Mouse (Mus musculus) layer of hippocampus, adult 11-12 months (tissue): ENCODE measurements at regions not wholly inside any gene's neighbourhood (a gene's known extent, or its start where the extent isn't known, plus 50 kb on each side); places are given as distances from the start of the nearest gene placed in this dataset.
"Not testable (repeated sequence)": the region's sequence is repeated elsewhere in the genome, so short reads cannot be mapped to it uniquely, and the experiment has no call there.

Experiments used
- DNase-seq: peaks from one replicate; pipeline ENCODE4 v3.0.0; 2022; ENCODE audit warnings: low spot score

GRCm38 (mm10) chr14:96908737-96909136, 389.8 kb upstream of the Klhl1 start:
- DNase-seq, result no peak

GRCm38 (mm10) chr14:96879701-96880100, 360.8 kb upstream of the Klhl1 start:
- DNase-seq, result no peak

- DNase-seq, result no peak
These were observed 353.1 kb upstream of the Klhl1 start for GRCm38 (mm10) chr14:96871969-96872368.

GRCm38 (mm10) chr14:96838910-96839309, 320.0 kb upstream of the Klhl1 start:
- no peak for DNase-seq

DNA sequence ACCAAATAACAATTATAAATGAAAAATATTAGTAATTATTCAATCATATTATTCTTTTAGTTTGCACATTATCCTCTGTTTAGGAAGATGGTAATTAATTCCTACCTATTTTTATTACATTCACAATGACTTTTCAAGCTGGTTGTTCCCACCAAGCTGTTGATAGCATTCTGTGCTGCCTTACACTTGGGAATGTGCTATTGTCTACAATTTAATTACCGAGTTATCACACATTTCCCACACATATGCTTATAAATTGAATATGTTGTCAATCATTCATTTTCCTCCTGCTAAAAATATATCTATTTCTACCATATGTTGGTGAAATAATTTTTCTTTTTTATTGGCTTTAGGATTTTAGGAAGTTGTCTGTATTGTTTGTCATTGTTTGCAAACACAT, 306.2 kb upstream of the Klhl1 start:
- peak; percentile 4 for DNase-seq

GRCm38 (mm10) chr14:96815665-96816064, 296.8 kb upstream of the Klhl1 start:
- DNase-seq, result no peak

DNA sequence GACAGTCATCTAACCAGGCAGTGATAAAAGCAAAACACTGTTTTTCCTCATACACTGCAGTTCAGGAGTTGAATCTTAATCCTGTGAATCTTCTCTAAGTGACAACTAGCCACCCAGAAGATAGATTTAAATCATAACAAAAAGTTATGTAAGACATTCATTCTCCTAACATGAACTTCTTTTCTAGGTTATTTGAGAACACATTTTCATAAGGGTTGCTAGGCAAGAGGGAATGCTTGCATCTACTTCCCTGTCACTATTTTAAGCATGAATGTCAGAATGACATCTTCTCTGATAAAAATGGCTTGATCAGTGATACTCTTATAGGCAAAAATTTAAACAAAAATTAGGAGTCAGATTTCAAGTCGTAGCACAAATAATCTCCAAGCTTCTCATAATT, 286.4 kb upstream of the Klhl1 start:
- DNase-seq, result no peak

- DNase-seq, result no peak
These were observed 275.9 kb upstream of the Klhl1 start for GRCm38 (mm10) chr14:96794806-96795205.

GRCm38 (mm10) chr14:96787917-96788316, 269.0 kb upstream of the Klhl1 start:
- no peak for DNase-seq

DNA sequence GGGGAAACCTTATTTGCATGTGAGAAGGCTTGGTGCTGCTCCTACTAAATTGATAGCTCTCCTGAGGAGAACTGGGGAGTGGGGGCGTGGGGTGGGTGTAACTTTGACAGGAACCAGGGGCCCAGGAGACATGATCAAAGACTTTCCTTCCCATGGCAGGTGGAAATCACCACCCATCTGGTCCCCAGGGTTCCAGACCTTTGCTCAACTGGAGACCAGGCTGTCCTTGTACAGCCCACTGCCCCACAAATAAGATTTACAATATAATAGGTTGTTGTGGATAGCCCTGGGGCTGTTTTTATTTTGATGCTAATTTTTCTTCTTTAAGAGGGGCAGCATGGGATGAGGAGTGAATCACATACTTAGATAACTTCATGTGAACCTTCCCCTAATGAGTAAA, 268.4 kb upstream of the Klhl1 start:
- DNase-seq, result no peak

- no peak for DNase-seq
These were observed 256.9 kb upstream of the Klhl1 start for GRCm38 (mm10) chr14:96775801-96776200.

- DNase-seq, result no peak
These were observed 241.7 kb upstream of the Klhl1 start for GRCm38 (mm10) chr14:96760591-96760990.

- no peak for DNase-seq
These were observed 214.3 kb upstream of the Klhl1 start for GRCm38 (mm10) chr14:96733211-96733610.

DNA sequence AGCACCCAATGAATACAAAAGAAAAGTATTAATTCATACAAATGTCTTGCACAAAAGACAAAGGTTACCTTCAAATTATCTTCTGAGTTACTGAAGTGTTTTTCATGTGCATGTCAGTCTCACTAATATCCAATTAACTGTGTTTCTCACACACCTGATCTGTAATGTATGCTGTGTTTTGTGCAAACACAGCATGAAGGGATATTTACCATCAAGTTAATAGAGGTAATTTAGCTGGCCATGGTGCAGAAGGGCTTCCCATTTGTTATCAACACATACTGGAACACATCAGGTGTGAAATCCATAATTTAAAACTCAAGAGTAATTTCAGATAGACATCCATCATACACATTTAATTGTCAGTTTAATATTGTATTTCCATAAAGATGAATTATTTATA, 178.2 kb upstream of the Klhl1 start:
- no peak for DNase-seq

- no peak for DNase-seq
These were observed 172.0 kb upstream of the Klhl1 start for GRCm38 (mm10) chr14:96690923-96691322.

GRCm38 (mm10) chr14:96683943-96684342, 165.0 kb upstream of the Klhl1 start:
- no peak for DNase-seq

GRCm38 (mm10) chr14:96681740-96682139, 162.8 kb upstream of the Klhl1 start:
- DNase-seq, result no peak

DNA sequence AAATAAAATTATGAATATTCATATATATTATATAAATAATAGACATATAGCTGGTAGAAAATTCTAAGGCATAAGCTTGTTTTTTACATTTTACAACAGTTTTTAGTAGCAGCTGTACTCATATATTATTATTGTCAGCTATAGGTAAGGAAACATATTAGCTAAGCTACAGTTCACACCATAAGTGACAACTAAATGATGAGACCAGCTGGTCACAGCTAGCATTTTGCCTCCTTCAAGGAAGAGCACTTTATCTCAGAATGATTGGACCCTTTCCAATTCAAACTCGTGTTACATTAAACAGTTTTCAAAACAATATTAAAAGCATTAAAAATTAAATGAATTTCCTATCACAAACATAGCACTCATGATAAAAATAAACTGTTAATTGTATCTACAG, 157.3 kb upstream of the Klhl1 start:
- DNase-seq, result no peak

- DNase-seq, result no peak
These were observed 149.7 kb upstream of the Klhl1 start for GRCm38 (mm10) chr14:96668635-96669034.

GRCm38 (mm10) chr14:96656500-96656899, 137.6 kb upstream of the Klhl1 start:
- DNase-seq, result no peak

- DNase-seq, result no peak
These were observed 111.4 kb upstream of the Klhl1 start for GRCm38 (mm10) chr14:96630291-96630690.

- DNase-seq, result no peak
These were observed 87.8 kb upstream of the Klhl1 start for GRCm38 (mm10) chr14:96606736-96607135.

DNA sequence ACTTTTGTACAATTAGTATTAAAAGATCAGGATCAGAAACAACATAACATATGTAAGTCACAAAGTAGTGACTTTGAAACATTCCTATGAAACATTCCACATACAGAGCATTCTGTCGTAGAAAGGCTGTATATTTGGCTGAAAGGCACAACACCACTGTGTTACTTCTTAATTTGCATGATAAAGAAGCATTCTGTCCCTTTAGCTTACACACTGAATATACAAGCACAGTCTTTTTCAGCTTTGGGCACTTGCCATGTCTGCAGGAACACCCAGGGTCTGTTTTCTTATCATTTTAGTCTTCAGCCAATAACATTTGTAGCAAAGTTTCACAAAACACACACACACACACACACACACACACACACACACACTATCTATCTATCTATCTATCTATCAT, 82.2 kb upstream of the Klhl1 start:
- not testable (repeated sequence) for DNase-seq

- no peak for DNase-seq
These were observed 73.1 kb upstream of the Klhl1 start for GRCm38 (mm10) chr14:96592051-96592450.
